Mouse (Mus musculus) ovary, postnatal 14 days (tissue): ENCODE data around the gene Mzf1.

ENCODE experiments used
- DNase-seq: peaks from one replicate; pipeline ENCODE4 v3.0.0; 2022; ENCODE audit warnings: low spot score

The Mzf1 gene

GRCm38 (mm10) chr7:13003380-13003779 lies 51.2 kb downstream of the Mzf1 start:
- no peak for DNase-seq

- no peak for DNase-seq
Measured at GRCm38 (mm10) chr7:13001584-13001983, 53.0 kb downstream of the Mzf1 start.

- DNase-seq: no peak
Measured at GRCm38 (mm10) chr7:12998851-12999250, 55.7 kb downstream of the Mzf1 start, which contains the start of gene Trim28. Gene Trim28, plus strand, starts transcription at chr7:12999114.

GRCm38 (mm10) chr7:12998053-12998452 lies 56.5 kb downstream of the Mzf1 start, which contains the start of gene Slc27a5:
Gene Slc27a5, minus strand, starts transcription at chr7:12998192.
- DNase-seq: no peak

GRCm38 (mm10) chr7:12997230-12997629 lies 57.3 kb downstream of the Mzf1 start:
- no peak for DNase-seq

GRCm38 (mm10) chr7:12995862-12996261 lies 58.7 kb downstream of the Mzf1 start:
- DNase-seq: no peak

- no peak for DNase-seq
Measured at GRCm38 (mm10) chr7:12993148-12993547, 61.4 kb downstream of the Mzf1 start.
